Mouse (Mus musculus): ENCODE results near the gene Ppp4r2. TPM values are rescaled to one million over a fixed set of nuclear protein-coding genes. Genes with fewer than 3 reads are reported as not detected.

Ppp4r2 gene
- total RNA-seq, 2 experiments from 2014 or later = 48.9 to 62.6 TPM

GRCm38 (mm10) chr6:100882381-100883213, 49.2 kb downstream of the Ppp4r2 start:
- ATAC-seq (replicated peaks; ENCODE audit: poor library complexity) = peak; percentile 74

- peak; percentile 84 for ATAC-seq (replicated peaks; ENCODE audit: poor library complexity)
Observed at GRCm38 (mm10) chr6:100883233-100883632, 49.8 kb downstream of the Ppp4r2 start.

GRCm38 (mm10) chr6:100884594-100885225, 51.3 kb downstream of the Ppp4r2 start:
- ATAC-seq (replicated peaks; ENCODE audit: poor library complexity) = no peak

- ATAC-seq (replicated peaks; ENCODE audit: poor library complexity) = no peak
Observed at GRCm38 (mm10) chr6:100885376-100885775, 52.0 kb downstream of the Ppp4r2 start.

- ATAC-seq (replicated peaks; ENCODE audit: poor library complexity) = no peak
Observed at GRCm38 (mm10) chr6:100887012-100887411, 53.6 kb downstream of the Ppp4r2 start.

- no peak for ATAC-seq (replicated peaks; ENCODE audit: poor library complexity)
Observed at GRCm38 (mm10) chr6:100889340-100889739, 55.9 kb downstream of the Ppp4r2 start.

- ATAC-seq (replicated peaks; ENCODE audit: poor library complexity) = no peak
Observed at GRCm38 (mm10) chr6:100892489-100892888, 59.1 kb downstream of the Ppp4r2 start.

- ATAC-seq (replicated peaks; ENCODE audit: poor library complexity) = no peak
Observed at GRCm38 (mm10) chr6:100893073-100893472, 59.7 kb downstream of the Ppp4r2 start.

- no peak for ATAC-seq (replicated peaks; ENCODE audit: poor library complexity)
Observed at GRCm38 (mm10) chr6:100895183-100895582, 61.8 kb downstream of the Ppp4r2 start.

GRCm38 (mm10) chr6:100896883-100897282, 63.5 kb downstream of the Ppp4r2 start:
- ATAC-seq (replicated peaks; ENCODE audit: poor library complexity) = no peak

GRCm38 (mm10) chr6:100904463-100904862, 71.0 kb downstream of the Ppp4r2 start:
- no peak for ATAC-seq (replicated peaks; ENCODE audit: poor library complexity)

- ATAC-seq (replicated peaks; ENCODE audit: poor library complexity) = no peak
Observed at GRCm38 (mm10) chr6:100910136-100910675, 76.8 kb downstream of the Ppp4r2 start.

Other genes starting within 250 kb of the Ppp4r2 start
- gene Shq1, start 162.5 kb upstream of the Ppp4r2 start, total RNA-seq (2015) = 7.0 and 9.1 TPM in 2 replicates
- 17.4 and 17.8 TPM in 2 replicates for gene Shq1, start 162.5 kb upstream of the Ppp4r2 start, total RNA-seq (2017)
- gene Gxylt2, start 128.9 kb upstream of the Ppp4r2 start, total RNA-seq (2015) = not detected in 2 replicates
- not detected in 2 replicates for gene Gxylt2, start 128.9 kb upstream of the Ppp4r2 start, total RNA-seq (2017)

Data from megakaryocyte progenitor cell, adult 5-6 weeks (primary cell).